Mouse (Mus musculus) layer of hippocampus, adult 2 months (tissue): Measurements from ENCODE around the gene Bdh2. TPM values are rescaled to one million over a fixed set of nuclear protein-coding genes. Genes with fewer than 3 reads are reported as not detected.
A peak's percentile ranks its signal among the peaks of the same experiment; 100 is the strongest.

Experiments
- DNase-seq, 2 experiments: peaks; one replicate each; pipeline ENCODE4 v3.0.0; 2022; ENCODE audit warnings: low spot score in 2 of 2
- H3K27ac ChIP-seq: fragments of 200-600 bp; 2 replicates; pipeline ENCODE4 v1.8.1; 2022
- H3K4me3 ChIP-seq: fragments of 200-600 bp; 2 replicates; pipeline ENCODE4 v1.8.1; 2022; ENCODE audit warnings: mild to moderate bottlenecking
- CTCF ChIP-seq: fragments of 200-600 bp; conservative IDR thresholded peaks from 2 replicates; pipeline ENCODE4 v1.8.1; 2022; ENCODE audit warnings: antibody characterized with exemption, mild to moderate bottlenecking, moderate library complexity
- long read RNA-seq, 2 experiments: library from polyadenylated mRNA; stranded (forward); transcript quantifications; one replicate each; pipeline ENCODE4 v2.0.0; 2021; ENCODE audit warnings: borderline mapping rate in 2 of 2
- total RNA-seq, 2 experiments: library from RNA; stranded (reverse); gene quantifications; 2 replicates each; pipeline ENCODE4 v1.2.3; 2021

Bdh2 gene
- total RNA-seq = 1 to 10 TPM; 4.7 to 5.3 TPM
- long read RNA-seq, experiment 1, partial matches to known transcripts = 0 of 3 reads
- long read RNA-seq, experiment 1, other reads (novel, unspliced or antisense) = 0 of 3 reads
- long read RNA-seq, experiment 2, partial matches to known transcripts = 0 of 8 reads
- long read RNA-seq, experiment 2, other reads (novel, unspliced or antisense) = 1 of 8 reads

DNA sequence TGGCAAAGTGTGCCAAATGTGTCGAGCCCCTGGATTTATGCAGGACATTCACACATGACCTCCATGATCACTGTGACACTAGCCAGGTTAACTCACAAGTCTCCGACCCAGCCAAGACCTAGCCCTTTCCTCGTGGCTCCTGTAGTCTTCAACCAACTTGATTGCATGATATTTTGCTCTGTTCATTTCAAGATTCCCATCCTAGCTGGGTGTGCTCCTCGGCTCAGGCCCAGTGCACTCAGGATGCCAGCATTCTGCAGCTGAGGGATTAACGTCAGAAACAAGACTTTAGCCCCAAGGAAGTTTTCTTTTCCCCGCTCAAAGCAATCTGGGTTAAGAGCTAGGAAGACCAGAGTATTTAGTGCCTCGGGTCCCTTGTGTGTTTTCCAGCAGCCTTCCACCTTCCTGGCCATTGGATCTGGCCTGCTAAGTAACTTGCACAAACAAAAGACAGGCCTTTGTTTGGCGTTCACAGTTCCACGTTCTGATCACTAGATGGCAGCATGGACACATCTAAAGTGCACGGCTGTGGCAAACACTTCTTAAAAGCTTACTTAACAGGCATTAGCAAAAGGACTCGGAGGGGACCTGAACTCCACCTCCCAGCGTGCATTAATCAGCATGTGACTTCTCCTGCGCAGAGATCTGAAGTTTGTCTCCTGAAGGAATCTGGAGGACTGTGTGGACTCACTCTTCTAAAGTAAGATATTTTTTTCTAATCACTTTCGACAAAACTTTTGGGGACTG, at the start of gene Bdh2:
Gene Bdh2, plus strand, starts transcription at position 553 of the 747 bp plus-strand sequence.
- DNase-seq = peak; percentile 66 to 73
- Histone ChIP-seq H3K4me3 (peak within 1 kb of the TSS; percentile 39), H3K27ac (no peak within 1 kb of the TSS)
- TF ChIP-seq CTCF = peak; percentile 95

- Histone ChIP-seq H3K27ac (no peak overlapping the region), H3K4me3 (no peak overlapping the region)
- DNase-seq = no peak
- no peak for TF ChIP-seq CTCF
Measured at GRCm38 (mm10) chr3:135232058-135232457, 49.0 kb upstream of the Bdh2 start.

DNA sequence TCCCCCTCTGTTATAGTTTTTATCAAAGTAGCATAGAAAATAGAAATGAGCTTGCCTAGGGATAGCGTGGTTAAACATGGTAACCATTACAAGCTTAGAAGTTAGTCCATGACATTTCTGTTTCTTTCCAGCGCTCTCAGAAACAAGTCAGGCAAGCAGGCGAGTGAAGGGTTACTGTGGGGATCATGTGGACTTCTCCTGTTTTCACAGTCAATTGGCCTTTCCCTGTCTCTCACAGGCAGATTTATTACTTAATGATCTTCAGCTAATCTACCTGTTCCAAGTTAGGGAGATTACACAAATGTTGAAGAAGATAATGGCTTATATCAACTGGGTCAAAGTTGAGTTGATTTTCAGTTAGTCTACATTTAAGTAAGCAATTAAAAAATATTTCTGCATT, 48.6 kb upstream of the Bdh2 start:
- H3K27ac ChIP-seq = no peak overlapping the region
- no peak for DNase-seq
- no peak for TF ChIP-seq CTCF
- no peak overlapping the region for H3K4me3 ChIP-seq

- H3K27ac ChIP-seq = no peak overlapping the region
- no peak for DNase-seq
Measured at GRCm38 (mm10) chr3:135245733-135246132, 35.3 kb upstream of the Bdh2 start.

GRCm38 (mm10) chr3:135246828-135247227, 34.2 kb upstream of the Bdh2 start:
- Histone ChIP-seq H3K27ac (no peak overlapping the region), H3K4me3 (no peak overlapping the region)
- DNase-seq = no peak
- TF ChIP-seq CTCF = no peak

More at GRCm38 (mm10) chr3:135245733-135246132, 35.3 kb upstream of the Bdh2 start:
- no peak overlapping the region for H3K4me3 ChIP-seq
- TF ChIP-seq CTCF = peak; percentile 55

- DNase-seq = no peak
- no peak for TF ChIP-seq CTCF
- H3K27ac ChIP-seq = no peak overlapping the region
Measured at GRCm38 (mm10) chr3:135249104-135249503, 31.9 kb upstream of the Bdh2 start.

DNA sequence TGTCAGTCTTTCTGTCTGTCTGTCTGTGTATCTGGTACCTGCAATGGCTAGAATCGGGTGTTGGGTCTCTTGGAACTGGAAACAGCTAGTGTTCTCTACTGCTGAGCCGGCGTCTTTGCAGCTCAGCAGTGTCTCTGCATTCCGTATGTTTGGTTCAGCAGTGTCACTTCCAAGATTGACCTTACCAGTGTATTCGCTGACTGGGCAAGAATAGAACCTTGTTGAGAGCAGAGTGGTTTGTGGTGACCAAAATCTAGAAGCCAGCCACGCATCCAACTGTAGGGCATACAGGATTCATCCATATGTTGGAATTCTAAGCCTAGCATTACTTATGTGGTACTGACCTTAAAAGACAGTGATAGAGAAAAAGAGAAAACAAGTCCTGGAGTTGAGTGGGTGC, 29.2 kb upstream of the Bdh2 start:
- Histone ChIP-seq H3K27ac (no peak overlapping the region), H3K4me3 (no peak overlapping the region)
- DNase-seq = no peak
- TF ChIP-seq CTCF = no peak

More at GRCm38 (mm10) chr3:135249104-135249503, 31.9 kb upstream of the Bdh2 start:
- no peak overlapping the region for H3K4me3 ChIP-seq

- H3K27ac ChIP-seq = no peak overlapping the region
- H3K4me3 ChIP-seq = no peak overlapping the region
- TF ChIP-seq CTCF = no peak
- no peak for DNase-seq
Measured at GRCm38 (mm10) chr3:135254784-135255183, 26.2 kb upstream of the Bdh2 start.

GRCm38 (mm10) chr3:135258919-135259318, 22.1 kb upstream of the Bdh2 start:
- TF ChIP-seq CTCF = no peak
- Histone ChIP-seq H3K4me3 (no peak overlapping the region), H3K27ac (no peak overlapping the region)
- no peak for DNase-seq

GRCm38 (mm10) chr3:135260233-135260632, 20.8 kb upstream of the Bdh2 start:
- Histone ChIP-seq H3K27ac (no peak overlapping the region), H3K4me3 (no peak overlapping the region)
- no peak for DNase-seq
- TF ChIP-seq CTCF = no peak

DNA sequence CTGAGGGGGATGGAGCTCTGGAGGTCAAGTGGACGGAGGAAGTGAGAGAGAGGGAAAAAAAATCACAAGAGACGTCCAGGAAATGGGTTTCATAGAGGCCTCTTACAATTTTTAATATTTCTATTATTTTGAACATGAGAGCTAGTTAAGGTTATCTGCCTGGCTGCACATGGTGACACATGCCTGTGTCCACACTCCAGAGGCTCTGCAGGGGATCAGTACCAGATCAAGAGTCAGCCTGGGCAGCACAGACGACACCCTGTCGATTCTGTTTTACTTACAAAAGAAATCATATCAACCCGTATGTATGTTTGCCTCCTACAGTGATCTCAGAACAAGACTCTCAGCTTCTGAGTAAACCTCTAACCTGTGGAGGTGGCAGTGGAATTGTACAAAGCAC, 12.4 kb upstream of the Bdh2 start:
- no peak for DNase-seq
- no peak for TF ChIP-seq CTCF
- no peak overlapping the region for H3K27ac ChIP-seq
- no peak overlapping the region for H3K4me3 ChIP-seq

DNA sequence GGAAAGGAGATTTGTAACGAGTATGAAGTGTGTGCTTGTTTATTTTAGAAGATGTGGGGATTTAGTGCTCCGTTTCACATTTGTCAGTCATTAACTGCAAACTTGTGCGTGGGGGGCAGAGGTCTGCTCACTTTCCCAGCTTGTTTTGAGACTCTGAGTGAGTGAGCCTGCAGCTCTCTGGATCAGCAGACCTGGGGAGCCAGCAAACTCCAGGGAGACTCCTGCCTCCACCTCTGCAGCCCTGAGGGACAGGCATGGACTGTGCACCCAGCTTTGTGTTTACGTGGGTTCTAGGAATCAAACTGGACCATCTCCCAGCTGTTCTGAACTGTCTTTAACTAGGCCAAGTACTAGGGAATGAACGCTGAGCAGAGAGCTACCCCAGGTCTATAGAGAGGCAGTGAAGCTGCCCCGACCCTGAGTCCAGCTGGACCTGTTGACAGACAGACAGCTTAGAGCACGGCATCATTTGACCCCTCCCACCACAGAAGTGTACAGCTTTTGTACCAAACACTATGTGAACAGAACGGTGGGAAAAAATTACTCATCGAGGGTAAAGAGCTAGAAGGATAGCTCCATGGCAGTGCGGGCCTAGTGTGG, 11.5 kb upstream of the Bdh2 start:
- Histone ChIP-seq H3K27ac (no peak overlapping the region), H3K4me3 (no peak overlapping the region)
- no peak for DNase-seq
- no peak for TF ChIP-seq CTCF

DNA sequence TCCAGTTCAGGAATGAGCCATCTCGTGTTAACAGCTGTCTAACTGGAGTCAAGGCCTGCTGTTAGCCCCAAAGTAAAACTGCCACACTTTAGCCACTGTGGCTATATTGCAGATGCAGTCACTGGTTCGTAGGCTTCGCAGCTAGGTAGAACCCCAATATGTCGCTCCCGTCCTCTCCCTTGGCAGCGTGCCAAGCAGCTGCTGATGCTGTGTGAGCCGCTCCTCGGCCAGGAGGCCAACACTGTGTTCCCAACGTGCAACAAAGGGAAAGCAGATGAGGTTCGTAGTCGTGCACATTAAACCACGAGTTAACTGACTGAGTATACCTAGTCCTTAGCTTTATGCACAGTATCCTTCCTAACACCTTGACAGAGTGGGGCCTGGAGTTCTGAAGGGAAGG, 8.4 kb upstream of the Bdh2 start:
- no peak overlapping the region for H3K27ac ChIP-seq
- no peak overlapping the region for H3K4me3 ChIP-seq
- TF ChIP-seq CTCF = no peak
- DNase-seq = no peak
